Mouse (Mus musculus) heart, adult 2 months (tissue): ENCODE data around the gene Clasp1.

Source experiments
- CTCF ChIP-seq: fragments of 200-600 bp; IDR thresholded peaks from 2 replicates; pipeline ENCODE4 v1.8.1; 2022; ENCODE audit warnings: antibody characterized with exemption, mild to moderate bottlenecking, moderate library complexity
- POLR2A ChIP-seq: fragments of 200-500 bp; IDR thresholded peaks from 2 replicates; pipeline ENCODE4 v1.6.1; 2011; ENCODE audit warnings: mild to moderate bottlenecking, low read depth, low read length, control low read depth; ENCODE audit not compliant: insufficient read depth

- TF ChIP-seq CTCF (no peak), POLR2A (no peak)
Measured at GRCm38 (mm10) chr1:118553451-118553850, 164.6 kb downstream of the Clasp1 start.
